Mouse (Mus musculus): ENCODE measurements around the gene Runx1. TPM values are rescaled to one million over a fixed set of nuclear protein-coding genes. Genes with fewer than 3 reads are reported as not detected.

Gene Runx1
- total and polyA plus RNA-seq, 3 experiments = 3.1 to 10.9 (median 4.7) TPM

GRCm38 (mm10) chr16:92874015-92874414 lies 48.1 kb upstream of the Runx1 start:
- Histone ChIP-seq H3K9me3 (replicated peaks; ENCODE audit: low read length) (no peaks in the 10 kb centered on the region), H3K27me3 (replicated peaks) (no peaks in the 10 kb centered on the region), H3K4me1 (ENCODE audit: control insufficient read depth in 1 of 2, insufficient read depth in 2 of 2) (peaks cover 13 to 18% of the 10 kb centered on the region in 2 experiments), H3K27ac (ENCODE audit: insufficient read depth, low read depth) (no peak overlapping the region), H3K36me3 (replicated peaks in 1 of 2; ENCODE audit: control insufficient read depth in 1 of 2, insufficient read depth in 1 of 2, low read length in 1 of 2) (no peaks in the 10 kb centered on the region), H3K79me2 (replicated peaks; ENCODE audit: control insufficient read depth, extremely low read depth, insufficient read depth, poor library complexity, severe bottlenecking) (no peaks in the 10 kb centered on the region), H3K4me2 (ENCODE audit: insufficient read depth, low read depth, poor library complexity, severe bottlenecking) (peak overlapping the region; percentile 16; the same call in 1 of the 2 replicates), H3K9ac (ENCODE audit: insufficient read depth, low read depth) (no peak overlapping the region), H3K4me3 (replicated peaks in 1 of 3; ENCODE audit: low read depth in 2 of 3, low read length in 2 of 3, poor library complexity in 1 of 3) (no peak overlapping the region)
- peak; percentile 90 for DNase-seq (ENCODE audit: extremely low read depth)
- TF ChIP-seq MYC (IDR thresholded peaks at IDR 0.05; ENCODE audit: low read depth, low read length) (no peak), ELF1 (IDR thresholded peaks at IDR 0.05; ENCODE audit: low read depth, low read length) (peak; percentile 74), IRF4 (IDR thresholded peaks at IDR 0.05; ENCODE audit: low read depth, low read length) (peak; percentile 95), POLR2AphosphoS2 (IDR thresholded peaks at IDR 0.05; ENCODE audit: low read depth, low read length) (no peak), ZKSCAN1 (IDR thresholded peaks at IDR 0.05; ENCODE audit: borderline replicate concordance, low read depth, low read length) (no peak), BHLHE40 (IDR thresholded peaks at IDR 0.05; ENCODE audit: low read depth, low read length) (no peak), CHD2 (IDR thresholded peaks at IDR 0.05; ENCODE audit: low read length) (no peak), E2F4 (IDR thresholded peaks at IDR 0.05; ENCODE audit: insufficient replicate concordance, low read depth, low read length) (no peak), TCF12 (IDR thresholded peaks at IDR 0.05; ENCODE audit: low read depth, low read length) (0 out of 2 replicates have a peak, but pooled peaks have one; percentile 53), MAZ (IDR thresholded peaks at IDR 0.05; ENCODE audit: low read depth, low read length) (peak; percentile 74; the same call in 1 of the 2 replicates), MAX (IDR thresholded peaks at IDR 0.05; ENCODE audit: low read length) (no peak), USF1 (IDR thresholded peaks at IDR 0.05; ENCODE audit: low read depth, low read length) (no peak), USF2 (conservative IDR thresholded peaks at IDR 0.05; ENCODE audit: low read depth, low read length) (no peak), EP300 (IDR thresholded peaks at IDR 0.05; ENCODE audit: low read length) (peak; percentile 92), ZC3H11A (IDR thresholded peaks at IDR 0.05; ENCODE audit: low read depth, low read length) (no peak), MEF2A (IDR thresholded peaks at IDR 0.05; ENCODE audit: borderline replicate concordance, low read depth, low read length) (peak; percentile 54; the same call in 1 of the 2 replicates), KAT2A (IDR thresholded peaks at IDR 0.05; ENCODE audit: insufficient replicate concordance, low read length) (no peak), MAFK (IDR thresholded peaks at IDR 0.05; ENCODE audit: insufficient replicate concordance, low read length) (no peak), POLR2A (IDR thresholded peaks at IDR 0.05; ENCODE audit: low read depth, low read length) (no peak), TBP (conservative IDR thresholded peaks at IDR 0.05; ENCODE audit: low read depth, low read length) (no peak), MXI1 (IDR thresholded peaks at IDR 0.05; ENCODE audit: low read depth, low read length) (no peak)
- dilution Hi-C loops (cut with MboI; ENCODE audit: extremely low pct_ligation_motif_present, extremely low pct_unique_long_range_greater_than_20kb, low sequenced_read_pairs) = no loop called here
- in situ Hi-C loops (cut with MboI; ENCODE audit: low pct_ligation_motif_present, low pct_unique_long_range_greater_than_20kb, low sequenced_read_pairs) = no loop called here

- in situ Hi-C loops (cut with MboI; ENCODE audit: low pct_ligation_motif_present, low pct_unique_long_range_greater_than_20kb, low sequenced_read_pairs) = no loop called here
Measured at GRCm38 (mm10) chr16:92871728-92872127, 45.8 kb upstream of the Runx1 start.

More at GRCm38 (mm10) chr16:92871728-92872127, 45.8 kb upstream of the Runx1 start:
- Histone ChIP-seq H3K27ac (ENCODE audit: insufficient read depth, low read depth) (no peak overlapping the region), H3K4me3 (replicated peaks in 1 of 3; ENCODE audit: low read depth in 2 of 3, low read length in 2 of 3, poor library complexity in 1 of 3) (no peak overlapping the region), H3K9ac (ENCODE audit: insufficient read depth, low read depth) (no peak overlapping the region), H3K79me2 (replicated peaks; ENCODE audit: control insufficient read depth, extremely low read depth, insufficient read depth, poor library complexity, severe bottlenecking) (no peaks in the 10 kb centered on the region), H3K36me3 (replicated peaks in 1 of 2; ENCODE audit: control insufficient read depth in 1 of 2, insufficient read depth in 1 of 2, low read length in 1 of 2) (no peaks in the 10 kb centered on the region), H3K27me3 (replicated peaks) (no peaks in the 10 kb centered on the region), H3K9me3 (replicated peaks; ENCODE audit: low read length) (peaks cover 4% of the 10 kb centered on the region), H3K4me1 (ENCODE audit: control insufficient read depth in 1 of 2, insufficient read depth in 2 of 2) (peaks cover 15 to 29% of the 10 kb centered on the region in 2 experiments), H3K4me2 (ENCODE audit: insufficient read depth, low read depth, poor library complexity, severe bottlenecking) (no peak overlapping the region)
- dilution Hi-C loops (cut with MboI; ENCODE audit: extremely low pct_ligation_motif_present, extremely low pct_unique_long_range_greater_than_20kb, low sequenced_read_pairs) = no loop called here
- DNase-seq (ENCODE audit: extremely low read depth) = no peak
- TF ChIP-seq USF2 (conservative IDR thresholded peaks at IDR 0.05; ENCODE audit: low read depth, low read length) (no peak), ZC3H11A (IDR thresholded peaks at IDR 0.05; ENCODE audit: low read depth, low read length) (no peak), JUND (conservative IDR thresholded peaks at IDR 0.05; ENCODE audit: low read depth, low read length) (no peak), MAFK (IDR thresholded peaks at IDR 0.05; ENCODE audit: insufficient replicate concordance, low read length) (no peak), RCOR1 (conservative IDR thresholded peaks at IDR 0.05; ENCODE audit: low read depth, low read length) (no peak), PAX5 (IDR thresholded peaks at IDR 0.05; ENCODE audit: low read length) (no peak), CHD1 (IDR thresholded peaks at IDR 0.05; ENCODE audit: low read depth, low read length) (no peak), ZNF384 (IDR thresholded peaks at IDR 0.05; ENCODE audit: low read depth, low read length) (no peak), EP300 (IDR thresholded peaks at IDR 0.05; ENCODE audit: low read length) (no peak), IRF4 (IDR thresholded peaks at IDR 0.05; ENCODE audit: low read depth, low read length) (no peak), CHD2 (IDR thresholded peaks at IDR 0.05; ENCODE audit: low read length) (no peak), ZMIZ1 (IDR thresholded peaks at IDR 0.05; ENCODE audit: low read depth, low read length) (no peak), TCF12 (IDR thresholded peaks at IDR 0.05; ENCODE audit: low read depth, low read length) (no peak), RAD21 (IDR thresholded peaks at IDR 0.05; ENCODE audit: low read depth, low read length) (no peak), MAZ (IDR thresholded peaks at IDR 0.05; ENCODE audit: low read depth, low read length) (no peak), POLR2AphosphoS2 (IDR thresholded peaks at IDR 0.05; ENCODE audit: low read depth, low read length) (no peak)
